Mouse (Mus musculus): ENCODE measurements around the gene Hrnr. TPM values are rescaled to one million over a fixed set of nuclear protein-coding genes. Genes with fewer than 3 reads are reported as not detected.

The Hrnr gene
- not detected for total RNA-seq (2023)

DNA sequence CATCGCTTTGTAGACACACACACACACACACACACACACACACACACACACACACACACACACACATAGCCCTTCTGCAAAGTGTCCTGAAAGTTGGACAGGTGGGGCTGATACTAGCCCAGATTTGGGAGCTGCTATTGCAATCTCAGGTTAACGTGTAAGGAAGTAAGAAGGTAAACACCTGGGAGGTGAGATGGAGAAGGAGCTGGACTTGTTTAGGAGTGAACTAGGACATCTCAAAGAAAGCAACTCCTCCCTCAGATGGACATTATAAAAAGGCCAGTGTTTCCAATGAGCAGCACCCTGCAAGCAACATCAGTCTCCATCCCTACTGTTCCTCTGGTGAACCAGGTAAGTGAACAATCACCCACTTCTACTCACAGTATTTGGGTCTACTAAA is at the start of gene Hrnr:
Gene Hrnr (plus strand): TSS at position 301 of the 400 bp plus-strand sequence.

DNA sequence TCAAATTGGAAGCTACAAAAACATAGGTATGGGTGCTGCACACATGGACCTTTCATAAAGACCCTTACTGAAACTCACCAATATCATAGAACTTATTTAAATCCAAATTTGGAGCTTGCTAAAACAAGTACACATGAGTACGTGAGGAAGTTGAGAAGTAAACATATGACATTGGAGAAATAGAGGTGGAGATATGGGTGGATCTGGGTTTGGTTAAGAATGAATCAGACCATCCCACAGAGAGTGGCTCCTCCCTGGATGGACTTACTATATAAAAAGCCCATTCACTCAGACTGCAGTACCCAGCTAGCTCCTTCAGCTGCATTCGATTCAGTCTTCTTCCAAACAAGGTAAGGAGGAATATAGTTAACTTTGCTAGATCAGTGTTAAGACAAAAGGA is 46.3 kb upstream of the Hrnr start, which contains the start of gene Flg:
Gene Flg (plus strand): TSS at position 301 of the 400 bp plus-strand sequence.

Other genes starting within 250 kb of the Hrnr start
- not detected for gene Crnn, start 175.0 kb upstream of the Hrnr start, total RNA-seq (2023)
- not detected for gene Flg2, start 122.5 kb upstream of the Hrnr start, total RNA-seq (2023)
- not detected for gene Flg, start 46.2 kb upstream of the Hrnr start, total RNA-seq (2023)
- gene Rptn, start 74.0 kb downstream of the Hrnr start, total RNA-seq (2023), result not detected
- not detected for gene Tchh, start 122.6 kb downstream of the Hrnr start, total RNA-seq (2023)
- not detected for gene Tchhl1, start 149.0 kb downstream of the Hrnr start, total RNA-seq (2023)
- 196 TPM for gene S100a11, start 200.7 kb downstream of the Hrnr start, total RNA-seq (2023)
- gene S100a10, start 235.3 kb downstream of the Hrnr start, total RNA-seq (2023), result 253 TPM

Data from CD8-positive naive resting alpha-beta T cell, adult 57 days (primary cell).